In the genomic region with DNA sequence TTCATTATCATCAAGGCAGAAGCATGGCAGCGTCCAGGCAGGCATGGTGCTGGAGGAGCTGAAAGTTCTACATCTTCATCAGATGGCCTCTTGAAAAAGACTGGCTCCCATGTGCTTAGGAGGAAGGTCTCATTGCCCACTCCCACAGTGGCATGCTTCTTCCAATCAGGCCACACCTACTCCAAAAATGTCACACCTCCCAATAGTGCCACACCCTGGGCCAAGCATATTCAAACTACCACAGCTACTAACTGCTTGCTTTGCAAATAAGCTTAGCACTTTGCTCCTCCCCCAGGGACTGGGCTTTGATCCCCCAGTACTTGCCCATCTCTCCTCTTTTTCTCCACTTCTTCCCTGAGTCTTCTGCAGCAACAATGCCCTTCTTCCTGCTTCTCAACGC, we compare ENCODE assay signal across 17 mouse cellular contexts.
"Had no signal": no experiment of that assay in that cellular context is flagged by ENCODE, and none has a peak within 500 bp of the region (broad histone marks: within the 10 kb centered on the region; RNA-seq: fewer than 3 reads in every experiment).

No protein-coding gene starts in this region.

- H3K9ac ChIP-seq: lung, embryonic 14.5 days; midbrain, embryonic 12.5 days; neural tube, embryonic 13.5 days; neural tube, embryonic 15.5 days; stomach, embryonic 15.5 days had no signal

- DNase-seq: lung, adult 18-20 months; lung, embryonic 14.5 days; lung, postnatal 10 days; lung, postnatal 4 days; midbrain, embryonic 14.5 days; right cerebral cortex, postnatal 14 days; thymus, adult 2 months; thymus, postnatal 25 days; thymus, postnatal 4 days had no signal

- H3K9me3 ChIP-seq: midbrain, embryonic 10.5 days; midbrain, embryonic 12.5 days; neural tube, embryonic 13.5 days; neural tube, embryonic 15.5 days; stomach, embryonic 15.5 days had no signal

- ATAC-seq: midbrain, embryonic 16.5 days had no signal

- H3K4me2 ChIP-seq: lung, embryonic 14.5 days; midbrain, embryonic 12.5 days; neural tube, embryonic 13.5 days; neural tube, embryonic 15.5 days; stomach, embryonic 15.5 days had no signal

- H3K36me3 ChIP-seq: midbrain, embryonic 10.5 days; midbrain, embryonic 12.5 days; neural tube, embryonic 13.5 days; neural tube, embryonic 15.5 days; stomach, embryonic 15.5 days had no signal

- H3K27me3 ChIP-seq: midbrain, embryonic 12.5 days; neural tube, embryonic 13.5 days; neural tube, embryonic 15.5 days; stomach, embryonic 15.5 days had no signal

- H3K4me1 ChIP-seq: midbrain, embryonic 10.5 days; midbrain, embryonic 12.5 days; neural tube, embryonic 13.5 days; neural tube, embryonic 15.5 days; stomach, embryonic 15.5 days had no signal

- H3K27ac ChIP-seq: midbrain, embryonic 10.5 days; midbrain, embryonic 12.5 days; neural tube, embryonic 13.5 days; neural tube, embryonic 15.5 days; stomach, embryonic 15.5 days; stomach, postnatal 0 days had no signal

- H3K4me3 ChIP-seq: midbrain, embryonic 10.5 days; midbrain, embryonic 12.5 days; myocyte; neural tube, embryonic 13.5 days; neural tube, embryonic 15.5 days; stomach, embryonic 15.5 days had no signal
